Mouse (Mus musculus) adrenal gland, adult (tissue): Measurements from ENCODE around the gene Ptpn22.

ENCODE experiments used
- DNase-seq, 2 experiments: peaks; one replicate each; pipeline ENCODE4 v3.0.0; 2022 to 2023; ENCODE audit warnings: low spot score in 1 of 2; ENCODE audit not compliant: inconsistent age in 2 of 2

The Ptpn22 gene

DNA sequence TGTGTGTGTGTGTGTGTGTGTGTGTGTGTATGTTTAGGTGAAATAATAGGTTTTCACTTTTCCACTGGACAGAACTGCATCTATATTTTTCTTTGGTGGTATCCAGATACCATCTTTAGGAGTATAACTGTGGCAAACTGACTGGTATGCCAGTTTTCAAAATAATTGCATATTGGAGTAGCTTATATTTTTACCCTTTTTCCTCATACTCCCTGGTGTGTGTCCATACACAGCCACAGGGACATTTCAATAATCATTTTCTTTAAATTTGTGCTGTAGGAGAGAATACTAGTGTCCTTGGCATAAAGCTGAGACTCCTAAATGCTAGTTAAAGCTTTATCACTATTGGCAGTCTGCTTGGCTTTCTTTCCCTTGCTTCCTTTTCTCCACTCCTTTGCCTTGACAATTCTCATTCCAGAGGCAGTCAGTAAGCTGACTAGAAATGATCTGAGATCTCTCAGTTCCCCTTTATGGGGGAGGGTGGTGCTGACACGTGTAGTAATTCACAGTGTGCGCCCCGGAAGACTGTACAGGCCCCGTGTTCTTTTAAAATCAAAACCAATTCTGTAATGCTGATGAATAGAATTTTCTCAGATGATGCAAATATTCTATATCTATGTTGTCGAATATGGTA lies 56.7 kb downstream of the Ptpn22 start:
- DNase-seq, result peak in 1 of 2 experiments; percentile 64

DNA sequence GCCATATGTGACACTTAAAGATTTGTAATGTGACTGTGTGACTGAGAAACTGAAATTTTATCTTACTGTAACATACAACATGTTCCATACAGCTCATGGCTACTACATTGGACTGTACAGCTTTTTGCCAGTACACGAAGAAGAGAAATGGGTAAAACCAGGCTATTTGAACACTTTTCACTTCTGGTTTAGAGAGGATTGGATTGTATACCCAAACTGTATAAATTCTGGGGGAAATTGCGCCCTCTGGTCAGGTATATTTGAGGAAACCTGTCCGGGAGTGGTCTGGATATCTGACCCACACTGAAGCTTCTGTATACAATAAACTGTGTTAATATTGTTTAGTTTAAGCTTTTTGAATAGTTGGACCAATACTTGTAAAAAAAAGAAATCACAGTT lies 57.2 kb downstream of the Ptpn22 start:
- DNase-seq, result no peak

DNA sequence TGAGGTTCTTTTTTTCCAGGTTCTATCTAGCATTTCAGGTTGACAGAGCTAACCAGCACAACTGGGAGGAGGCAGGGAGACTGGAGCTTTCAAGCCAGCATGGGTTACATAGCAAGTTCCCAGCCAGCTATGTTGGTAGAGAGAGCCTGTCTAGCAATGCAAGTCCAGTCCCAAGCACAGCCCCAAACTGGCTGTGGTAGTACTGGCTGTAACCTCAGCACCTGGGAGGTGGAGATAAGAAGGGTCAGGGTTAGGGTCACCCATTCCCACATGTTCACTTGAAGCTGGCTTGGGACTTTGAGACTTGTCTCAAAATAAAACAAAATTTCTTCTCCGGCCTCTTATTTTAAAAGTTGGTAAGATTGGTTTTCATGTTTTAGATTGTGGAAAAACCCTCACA lies 60.5 kb downstream of the Ptpn22 start:
- no peak for DNase-seq

- no peak for DNase-seq
These were observed 65.7 kb downstream of the Ptpn22 start for GRCm38 (mm10) chr3:103925302-103925701.

DNA sequence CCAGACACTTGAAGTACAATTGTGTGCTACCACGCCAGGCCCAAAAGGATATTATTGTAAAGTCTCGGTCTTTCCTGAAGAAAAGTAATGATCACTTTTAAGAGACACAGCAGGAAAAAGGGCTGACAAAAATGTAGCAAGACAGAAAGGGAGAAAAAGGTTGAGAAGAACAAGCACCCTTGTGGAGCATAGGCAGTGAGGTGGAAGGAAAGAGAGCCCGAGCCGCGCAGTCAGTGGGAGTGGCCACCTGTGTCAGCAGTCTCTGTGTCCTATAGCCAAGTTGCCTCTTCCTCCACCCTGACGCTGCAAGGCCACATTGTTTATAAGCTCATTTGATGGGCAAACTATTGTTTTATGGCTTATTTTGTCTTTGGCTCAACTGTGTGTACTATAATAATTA lies 67.9 kb downstream of the Ptpn22 start:
- peak in 1 of 2 experiments; percentile 40 for DNase-seq

DNA sequence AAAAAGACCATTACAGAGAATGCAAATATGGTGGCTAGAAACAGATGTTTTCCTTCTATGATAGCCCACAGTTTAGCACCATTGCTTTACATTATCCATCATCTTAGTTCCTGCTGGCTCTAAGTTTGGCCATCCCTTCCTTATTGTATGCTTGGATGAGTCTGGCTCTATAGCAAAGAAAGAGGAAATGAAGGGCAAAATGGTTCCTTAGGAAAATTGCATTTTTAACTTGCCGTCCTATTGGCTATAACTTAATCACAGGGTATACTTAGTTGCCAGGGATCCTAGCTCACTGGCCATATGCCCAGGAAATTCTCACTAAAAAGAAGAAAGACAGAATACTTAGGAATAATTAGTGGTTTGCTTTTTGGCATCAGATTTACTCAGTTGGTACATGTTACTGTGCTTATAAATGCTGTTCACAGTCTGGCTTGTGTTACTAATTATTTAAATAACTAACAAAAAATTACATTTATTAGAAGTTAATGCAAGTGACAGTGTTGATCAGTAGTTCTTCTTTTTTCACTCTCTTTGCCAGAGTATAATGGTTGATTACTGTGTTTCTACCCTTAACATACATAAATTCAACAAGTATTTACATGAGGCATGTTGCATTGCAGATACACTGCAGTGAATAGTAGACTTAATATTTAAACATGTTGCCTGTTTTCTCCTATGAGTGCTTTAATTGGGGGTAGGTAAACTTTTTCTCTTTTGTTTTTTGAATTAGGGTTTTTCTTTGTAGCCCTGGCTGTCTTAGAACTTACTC lies 85.4 kb downstream of the Ptpn22 start:
- DNase-seq, result no peak

- no peak for DNase-seq
These were observed 89.1 kb downstream of the Ptpn22 start for GRCm38 (mm10) chr3:103948666-103949065.

DNA sequence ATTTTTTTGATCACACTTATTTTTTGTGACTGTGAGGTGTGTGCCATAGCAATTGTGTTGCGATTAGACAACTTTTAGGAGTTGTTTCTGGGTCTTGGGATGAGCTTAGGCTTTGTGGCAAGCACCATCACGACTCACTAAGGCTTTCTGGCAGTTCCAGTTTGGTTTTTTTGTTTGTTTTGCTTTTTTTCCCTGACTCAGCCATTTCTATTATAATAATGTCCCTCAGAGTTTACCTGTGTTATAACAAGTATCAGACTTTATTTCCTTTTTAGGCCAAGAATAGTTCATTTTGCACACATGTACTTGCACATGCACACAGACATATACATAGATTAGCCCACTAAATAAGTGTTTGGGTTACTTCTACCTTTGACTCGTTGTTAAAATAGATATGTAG lies 101.0 kb downstream of the Ptpn22 start:
- no peak for DNase-seq
